Mouse (Mus musculus) ES-E14 (cell line): ENCODE data around the gene Nr2f2.

Experiments used
- HCFC1 ChIP-seq: IDR thresholded peaks from 2 replicates; pipeline ENCODE4 v1.6.1; 2012; ENCODE audit warnings: low read length, inconsistent platforms, borderline replicate concordance; ENCODE audit not compliant: insufficient read depth
- MAFK ChIP-seq: IDR thresholded peaks from 2 replicates; pipeline ENCODE4 v1.6.1; 2014; ENCODE audit warnings: mild to moderate bottlenecking, low read depth, low read length, inconsistent platforms; ENCODE audit not compliant: insufficient read depth
- ZC3H11A ChIP-seq: IDR thresholded peaks from 2 replicates; pipeline ENCODE4 v1.6.1; 2012; ENCODE audit warnings: low read depth, mild to moderate bottlenecking, inconsistent platforms, low read length, borderline replicate concordance
- ZNF384 ChIP-seq: IDR thresholded peaks from 2 replicates; pipeline ENCODE4 v1.6.1; 2012; ENCODE audit warnings: low read depth, low read length, inconsistent platforms

DNA sequence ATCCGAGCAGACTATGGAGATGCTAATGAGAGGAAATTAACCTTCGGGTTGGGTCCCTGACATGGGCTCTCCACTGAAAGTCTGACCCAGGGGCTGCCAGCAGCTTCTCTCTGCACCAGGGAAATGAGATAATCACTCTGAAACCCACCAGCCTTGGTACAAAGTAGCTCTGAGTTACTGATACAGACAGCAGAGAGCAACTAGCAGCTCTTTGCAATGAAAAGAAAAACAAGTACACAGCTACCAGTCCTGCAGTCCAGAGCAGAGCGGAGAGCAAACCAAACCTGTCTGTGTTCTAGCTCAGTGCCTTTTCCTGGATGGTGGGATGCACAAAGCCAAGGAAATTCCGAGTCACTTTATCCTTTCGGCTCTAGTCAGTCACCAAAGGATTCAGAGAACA lies 23.1 kb downstream of the Nr2f2 start:
- TF ChIP-seq ZC3H11A, result no peak
- no peak for TF ChIP-seq ZNF384
- no peak for TF ChIP-seq HCFC1
- no peak for TF ChIP-seq MAFK
